Mouse (Mus musculus): ENCODE measurements around the gene Lrp5. TPM values are rescaled to one million over a fixed set of nuclear protein-coding genes. Genes with fewer than 3 reads are reported as not detected.

The Lrp5 gene
- total and polyA plus RNA-seq, 3 experiments = 16.1 to 31.9 TPM; not detected in 1

GRCm38 (mm10) chr19:3648830-3649450, 37.4 kb downstream of the Lrp5 start:
- 0 out of 4 replicates have a peak, but pooled peaks cover 0 to 1% of the 10 kb centered on the region in 2 experiments for H3K36me3 ChIP-seq (ENCODE audit: control insufficient read depth in 1 of 2, insufficient read depth in 2 of 2, low read length in 2 of 2)
- no peak for DNase-seq (ENCODE audit: low read depth, low spot score)
- no peaks in the 10 kb centered on the region for H3K27me3 ChIP-seq (ENCODE audit: control insufficient read depth in 1 of 2, insufficient read depth in 2 of 2, low read length in 2 of 2)
- H3K4me3 ChIP-seq (ENCODE audit: control insufficient read depth in 1 of 2, insufficient read depth in 1 of 2, low read depth in 2 of 2, low read length in 2 of 2) = no peak overlapping the region
- H3K9ac ChIP-seq (ENCODE audit: control insufficient read depth, low read depth, low read length, poor library complexity, severe bottlenecking) = no peak overlapping the region
- TF ChIP-seq CTCF (IDR thresholded peaks at IDR 0.05 in 2 of 3, conservative IDR thresholded peaks at IDR 0.05 in 1 of 3; ENCODE audit: control insufficient read depth in 1 of 3, insufficient read depth in 1 of 3, low read depth in 2 of 3, low read length in 3 of 3, poor library complexity in 1 of 3, severe bottlenecking in 1 of 3) (no peak), BHLHE40 (IDR thresholded peaks at IDR 0.05; ENCODE audit: borderline replicate concordance, low read depth, low read length) (no peak)
- no peaks in the 10 kb centered on the region for H3K4me1 ChIP-seq (ENCODE audit: control insufficient read depth in 1 of 2, insufficient read depth in 2 of 2, low read length in 2 of 2)
- H3K27ac ChIP-seq (ENCODE audit: control insufficient read depth, low read depth, low read length) = no peak overlapping the region
- no peaks in the 10 kb centered on the region for H3K79me2 ChIP-seq (ENCODE audit: control insufficient read depth, insufficient read depth, low read length, poor library complexity)
- no peaks in the 10 kb centered on the region for H3K9me3 ChIP-seq (replicated peaks; ENCODE audit: insufficient read depth, low read length)

GRCm38 (mm10) chr19:3647999-3648398, 38.4 kb downstream of the Lrp5 start:
- DNase-seq (ENCODE audit: low read depth, low spot score) = no peak
- Histone ChIP-seq H3K27me3 (ENCODE audit: control insufficient read depth in 1 of 2, insufficient read depth in 2 of 2, low read length in 2 of 2) (no peaks in the 10 kb centered on the region), H3K9ac (ENCODE audit: control insufficient read depth, low read depth, low read length, poor library complexity, severe bottlenecking) (no peak overlapping the region), H3K4me3 (ENCODE audit: control insufficient read depth in 1 of 2, insufficient read depth in 1 of 2, low read depth in 2 of 2, low read length in 2 of 2) (no peak overlapping the region), H3K79me2 (ENCODE audit: control insufficient read depth, insufficient read depth, low read length, poor library complexity) (no peaks in the 10 kb centered on the region), H3K36me3 (ENCODE audit: control insufficient read depth in 1 of 2, insufficient read depth in 2 of 2, low read length in 2 of 2) (0 out of 4 replicates have a peak, but pooled peaks cover 0 to 1% of the 10 kb centered on the region in 2 experiments), H3K9me3 (replicated peaks; ENCODE audit: insufficient read depth, low read length) (no peaks in the 10 kb centered on the region), H3K4me1 (ENCODE audit: control insufficient read depth in 1 of 2, insufficient read depth in 2 of 2, low read length in 2 of 2) (no peaks in the 10 kb centered on the region), H3K27ac (ENCODE audit: control insufficient read depth, low read depth, low read length) (no peak overlapping the region)
- TF ChIP-seq RCOR1 (IDR thresholded peaks at IDR 0.05; ENCODE audit: low read depth, low read length) (no peak), ZKSCAN1 (IDR thresholded peaks at IDR 0.05; ENCODE audit: low read depth, low read length) (no peak), ZMIZ1 (IDR thresholded peaks at IDR 0.05; ENCODE audit: low read depth, low read length) (no peak), E2F4 (IDR thresholded peaks at IDR 0.05; ENCODE audit: borderline replicate concordance, low read depth, low read length) (no peak), NELFE (IDR thresholded peaks at IDR 0.05; ENCODE audit: low read depth, low read length) (no peak), SMC3 (IDR thresholded peaks at IDR 0.05; ENCODE audit: low read depth, low read length) (no peak), ZC3H11A (IDR thresholded peaks at IDR 0.05; ENCODE audit: low read depth, low read length) (no peak), MYB (IDR thresholded peaks at IDR 0.05; ENCODE audit: low read depth, low read length) (no peak), USF2 (IDR thresholded peaks at IDR 0.05; ENCODE audit: borderline replicate concordance in 1 of 2, insufficient read depth in 1 of 2, low read depth in 1 of 2, low read length in 2 of 2) (no peak), MAZ (IDR thresholded peaks at IDR 0.05; ENCODE audit: low read depth, low read length) (no peak), EP300 (IDR thresholded peaks at IDR 0.05; ENCODE audit: low read depth in 1 of 2, low read length in 2 of 2) (no peak), MEF2A (IDR thresholded peaks at IDR 0.05; ENCODE audit: extremely low read depth, insufficient replicate concordance, low read depth, low read length, poor library complexity, severe bottlenecking) (no peak), GATA1 (IDR thresholded peaks at IDR 0.05; ENCODE audit: low read depth, low read length) (no peak), BHLHE40 (IDR thresholded peaks at IDR 0.05; ENCODE audit: borderline replicate concordance, low read depth, low read length) (no peak)

Data from MEL (cell line).